Mouse (Mus musculus): ENCODE data around the gene Fam13c. TPM values are rescaled to one million over a fixed set of nuclear protein-coding genes. Genes with fewer than 3 reads are reported as not detected.

The Fam13c gene
- total and polyA plus RNA-seq, 3 experiments, result 0.16 TPM; not detected in 2

- H3K4me3 ChIP-seq (ENCODE audit: low read depth, low read length), result no peak overlapping the region
- no peak for DNase-seq (ENCODE audit: low spot score)
- no peaks in the 10 kb centered on the region for H3K36me3 ChIP-seq (replicated peaks)
- H3K27me3 ChIP-seq (ENCODE audit: insufficient read depth, low read length), result no peaks in the 10 kb centered on the region
- H3K9me3 ChIP-seq (replicated peaks), result peaks cover 51% of the 10 kb centered on the region
- H3K4me1 ChIP-seq (ENCODE audit: insufficient read depth, low read depth, low read length), result no peaks in the 10 kb centered on the region
- ATAC-seq (ENCODE audit: extremely low read depth, insufficient number of reproducible peaks, low FRiP score, poor library complexity, severe bottlenecking), result no peak
- TF ChIP-seq POLR2AphosphoS5 (IDR thresholded peaks at IDR 0.05; ENCODE audit: insufficient replicate concordance, low read depth, low read length) (no peak), CTCF (IDR thresholded peaks at IDR 0.05; ENCODE audit: low read depth, low read length) (no peak)
Measured at GRCm38 (mm10) chr10:70436656-70437055, 3.6 kb upstream of the Fam13c start.

GRCm38 (mm10) chr10:70437289-70437688 lies 3.0 kb upstream of the Fam13c start:
- ATAC-seq (ENCODE audit: extremely low read depth, insufficient number of reproducible peaks, low FRiP score, poor library complexity, severe bottlenecking), result no peak
- H3K27me3 ChIP-seq (ENCODE audit: insufficient read depth, low read length), result no peaks in the 10 kb centered on the region
- peaks cover 50% of the 10 kb centered on the region for H3K9me3 ChIP-seq (replicated peaks)
- H3K36me3 ChIP-seq (replicated peaks), result no peaks in the 10 kb centered on the region
- no peak overlapping the region for H3K4me3 ChIP-seq (ENCODE audit: low read depth, low read length)
- no peak for TF ChIP-seq POLR2AphosphoS5 (IDR thresholded peaks at IDR 0.05; ENCODE audit: insufficient replicate concordance, low read depth, low read length)
- no peak for TF ChIP-seq GATA2 (IDR thresholded peaks at IDR 0.05; ENCODE audit: borderline replicate concordance, low read depth, low read length)
- TF ChIP-seq CTCF (IDR thresholded peaks at IDR 0.05; ENCODE audit: low read depth, low read length), result no peak
- no peak for TF ChIP-seq GATA1 (IDR thresholded peaks at IDR 0.05; ENCODE audit: borderline replicate concordance, low read length)
- TF ChIP-seq TAL1 (conservative IDR thresholded peaks at IDR 0.05; ENCODE audit: low read depth, low read length), result no peak
- no peak for DNase-seq (ENCODE audit: low spot score)
- H3K4me1 ChIP-seq (ENCODE audit: insufficient read depth, low read depth, low read length), result no peaks in the 10 kb centered on the region

GRCm38 (mm10) chr10:70440639-70441461 lies 569 bp downstream of the Fam13c start:
- Histone ChIP-seq H3K9me3 (replicated peaks) (peaks cover 65% of the 10 kb centered on the region), H3K4me1 (ENCODE audit: insufficient read depth, low read depth, low read length) (no peaks in the 10 kb centered on the region), H3K36me3 (replicated peaks) (no peaks in the 10 kb centered on the region), H3K4me3 (ENCODE audit: low read depth, low read length) (no peak overlapping the region; the same call in 1 of the 2 replicates), H3K27me3 (ENCODE audit: insufficient read depth, low read length) (no peaks in the 10 kb centered on the region)
- no peak for DNase-seq (ENCODE audit: low spot score)
- no peak for ATAC-seq (ENCODE audit: extremely low read depth, insufficient number of reproducible peaks, low FRiP score, poor library complexity, severe bottlenecking)
- TF ChIP-seq POLR2AphosphoS5 (IDR thresholded peaks at IDR 0.05; ENCODE audit: insufficient replicate concordance, low read depth, low read length) (no peak), GATA2 (IDR thresholded peaks at IDR 0.05; ENCODE audit: borderline replicate concordance, low read depth, low read length) (no peak), CTCF (IDR thresholded peaks at IDR 0.05; ENCODE audit: low read depth, low read length) (no peak), GATA1 (IDR thresholded peaks at IDR 0.05; ENCODE audit: borderline replicate concordance, low read length) (no peak), TAL1 (conservative IDR thresholded peaks at IDR 0.05; ENCODE audit: low read depth, low read length) (no peak)

GRCm38 (mm10) chr10:70442156-70442555 lies 1.9 kb downstream of the Fam13c start:
- TF ChIP-seq TAL1 (conservative IDR thresholded peaks at IDR 0.05; ENCODE audit: low read depth, low read length) (no peak), CTCF (IDR thresholded peaks at IDR 0.05; ENCODE audit: low read depth, low read length) (no peak), POLR2AphosphoS5 (IDR thresholded peaks at IDR 0.05; ENCODE audit: insufficient replicate concordance, low read depth, low read length) (no peak), GATA2 (IDR thresholded peaks at IDR 0.05; ENCODE audit: borderline replicate concordance, low read depth, low read length) (no peak), GATA1 (IDR thresholded peaks at IDR 0.05; ENCODE audit: borderline replicate concordance, low read length) (no peak)
- ATAC-seq (ENCODE audit: extremely low read depth, insufficient number of reproducible peaks, low FRiP score, poor library complexity, severe bottlenecking), result no peak
- DNase-seq (ENCODE audit: low spot score), result no peak
- no peaks in the 10 kb centered on the region for H3K36me3 ChIP-seq (replicated peaks)
- no peaks in the 10 kb centered on the region for H3K4me1 ChIP-seq (ENCODE audit: insufficient read depth, low read depth, low read length)
- H3K9me3 ChIP-seq (replicated peaks), result peaks cover 67% of the 10 kb centered on the region
- no peak overlapping the region for H3K4me3 ChIP-seq (ENCODE audit: low read depth, low read length)
- H3K27me3 ChIP-seq (ENCODE audit: insufficient read depth, low read length), result no peaks in the 10 kb centered on the region

- peaks cover 65% of the 10 kb centered on the region for H3K9me3 ChIP-seq (replicated peaks)
- H3K4me3 ChIP-seq (ENCODE audit: low read depth, low read length), result no peak overlapping the region
- ATAC-seq (ENCODE audit: extremely low read depth, insufficient number of reproducible peaks, low FRiP score, poor library complexity, severe bottlenecking), result no peak
- TF ChIP-seq TAL1 (conservative IDR thresholded peaks at IDR 0.05; ENCODE audit: low read depth, low read length) (no peak), CTCF (IDR thresholded peaks at IDR 0.05; ENCODE audit: low read depth, low read length) (no peak), GATA1 (IDR thresholded peaks at IDR 0.05; ENCODE audit: borderline replicate concordance, low read length) (no peak)
- H3K4me1 ChIP-seq (ENCODE audit: insufficient read depth, low read depth, low read length), result no peaks in the 10 kb centered on the region
- no peaks in the 10 kb centered on the region for H3K27me3 ChIP-seq (ENCODE audit: insufficient read depth, low read length)
- no peak for DNase-seq (ENCODE audit: low spot score)
- no peaks in the 10 kb centered on the region for H3K36me3 ChIP-seq (replicated peaks)
Measured at GRCm38 (mm10) chr10:70442623-70443022, 2.3 kb downstream of the Fam13c start.

- Histone ChIP-seq H3K36me3 (replicated peaks) (no peaks in the 10 kb centered on the region), H3K4me3 (ENCODE audit: low read depth, low read length) (no peak overlapping the region), H3K4me1 (ENCODE audit: insufficient read depth, low read depth, low read length) (no peaks in the 10 kb centered on the region), H3K27me3 (ENCODE audit: insufficient read depth, low read length) (no peaks in the 10 kb centered on the region), H3K9me3 (replicated peaks) (peaks cover 60% of the 10 kb centered on the region)
- ATAC-seq (ENCODE audit: extremely low read depth, insufficient number of reproducible peaks, low FRiP score, poor library complexity, severe bottlenecking) (no peak), DNase-seq (ENCODE audit: low spot score) (no peak)
- no peak for TF ChIP-seq GATA1 (IDR thresholded peaks at IDR 0.05; ENCODE audit: borderline replicate concordance, low read length)
- no peak for TF ChIP-seq GATA2 (IDR thresholded peaks at IDR 0.05; ENCODE audit: borderline replicate concordance, low read depth, low read length)
- TF ChIP-seq TAL1 (conservative IDR thresholded peaks at IDR 0.05; ENCODE audit: low read depth, low read length), result no peak
- no peak for TF ChIP-seq CTCF (IDR thresholded peaks at IDR 0.05; ENCODE audit: low read depth, low read length)
- TF ChIP-seq POLR2AphosphoS5 (IDR thresholded peaks at IDR 0.05; ENCODE audit: insufficient replicate concordance, low read depth, low read length), result no peak
Measured at GRCm38 (mm10) chr10:70447787-70448186, 7.5 kb downstream of the Fam13c start.

Data from G1E (cell line).